Mouse (Mus musculus): ENCODE results near the gene Cebpg. TPM values are rescaled to one million over a fixed set of nuclear protein-coding genes. Genes with fewer than 3 reads are reported as not detected.

The Cebpg gene
- polyA plus RNA-seq, 1 experiment from 2014 or later, result 42.5 TPM

DNA sequence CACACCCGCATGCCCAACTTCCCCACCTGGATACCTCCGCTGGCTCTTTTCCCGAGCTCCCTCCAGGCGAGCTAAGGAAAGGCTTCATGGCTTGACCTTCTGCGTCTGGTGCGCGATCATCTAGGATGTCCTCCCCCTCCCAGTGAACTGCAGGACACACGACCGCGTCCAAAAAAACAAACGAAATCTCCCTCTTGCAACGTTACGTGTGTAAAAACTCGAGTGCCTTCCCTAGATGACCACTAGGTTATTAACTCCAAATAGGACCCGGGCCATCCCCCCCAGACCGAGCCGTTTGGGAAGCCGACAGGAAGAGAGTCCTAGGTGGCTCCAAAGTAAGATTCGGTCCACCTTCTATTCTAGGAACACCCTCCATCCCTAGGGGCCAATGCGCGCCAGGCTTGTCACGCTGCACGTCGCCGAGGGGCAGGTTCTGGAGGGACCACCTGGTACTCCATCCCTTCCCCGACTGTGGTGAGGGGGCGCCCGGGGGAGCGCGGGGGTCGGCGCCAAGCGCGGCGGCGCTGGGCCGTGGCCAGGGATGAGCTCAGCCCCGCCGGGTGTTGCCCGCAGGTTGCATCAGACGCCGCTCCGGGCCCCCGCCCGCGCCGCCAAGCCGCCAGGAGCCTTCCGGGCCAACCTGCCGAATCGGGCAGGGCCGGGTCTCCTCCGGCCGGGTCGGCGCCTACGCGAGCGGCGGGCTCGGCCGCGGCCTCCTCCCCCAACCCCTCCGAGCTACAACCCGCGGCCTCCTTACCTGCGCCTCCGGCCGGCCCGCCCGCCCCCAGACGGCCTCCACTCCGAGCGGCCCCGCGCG, 546 bp downstream of the Cebpg start:
- peaks cover under 1% of the 10 kb centered on the region; the same call in 1 of the 2 replicates for H3K36me3 ChIP-seq (ENCODE audit: control insufficient read depth, insufficient read depth, low read length)
- H3K27me3 ChIP-seq (replicated peaks; ENCODE audit: control insufficient read depth, insufficient read depth, low read length), result no peaks in the 10 kb centered on the region
- peak overlapping the region; percentile 90 for H3K4me3 ChIP-seq (ENCODE audit: low read depth, low read length)
- DNase-seq (ENCODE audit: low spot score), result peak; percentile 58
- WGBS, result 1% methylated on average over 54 of the region's 77 CpGs
- peak overlapping the region; percentile 90 for H3K27ac ChIP-seq (ENCODE audit: low read depth, low read length)
- H3K9me3 ChIP-seq (replicated peaks; ENCODE audit: control insufficient read depth, low read length), result no peaks in the 10 kb centered on the region
- peak overlapping the region; percentile 85 for H3K4me2 ChIP-seq (ENCODE audit: low read length)
- peak overlapping the region; percentile 92 for H3K9ac ChIP-seq (ENCODE audit: low read length)
- ATAC-seq, result peak; percentile 83
- H3K4me1 ChIP-seq (ENCODE audit: control insufficient read depth, insufficient read depth, low read length), result peaks cover 17% of the 10 kb centered on the region

DNA sequence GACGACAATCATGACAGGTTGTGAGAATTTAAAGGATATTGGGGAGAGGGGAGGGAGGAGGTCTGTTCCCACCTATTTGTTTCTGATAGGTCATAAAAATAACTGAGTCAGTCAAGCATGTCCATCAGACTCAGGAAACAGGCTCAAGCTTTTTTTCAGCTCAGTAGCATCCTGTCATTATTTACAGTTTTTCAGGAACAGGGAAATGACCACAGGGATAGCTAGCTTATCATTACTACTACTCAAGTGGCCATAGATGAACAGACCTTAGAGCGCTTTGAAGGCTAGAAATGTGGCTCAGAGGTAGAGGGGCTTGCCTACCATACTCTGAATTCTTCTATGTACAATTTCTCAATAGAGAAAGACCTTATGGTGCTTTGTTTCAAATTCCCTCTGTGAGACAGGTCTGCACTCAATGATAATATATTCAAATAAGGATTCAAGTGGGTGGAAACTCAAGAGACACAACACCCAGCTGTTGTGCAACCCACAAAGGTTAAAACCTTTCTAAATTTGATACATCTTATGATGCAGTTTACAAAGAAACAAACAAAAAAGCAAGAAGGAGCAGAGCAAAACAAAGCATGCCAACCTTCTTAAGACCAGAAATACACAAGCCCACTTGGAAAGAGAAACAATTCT, 1.3 kb downstream of the Cebpg start:
- no peak for DNase-seq (ENCODE audit: low spot score)
- peaks cover 17% of the 10 kb centered on the region for H3K4me1 ChIP-seq (ENCODE audit: control insufficient read depth, insufficient read depth, low read length)
- peak overlapping the region; percentile 92 for H3K9ac ChIP-seq (ENCODE audit: low read length)
- no peaks in the 10 kb centered on the region for H3K9me3 ChIP-seq (replicated peaks; ENCODE audit: control insufficient read depth, low read length)
- ATAC-seq, result no peak
- H3K36me3 ChIP-seq (ENCODE audit: control insufficient read depth, insufficient read depth, low read length), result peaks cover 8% of the 10 kb centered on the region
- peak overlapping the region; percentile 90; the same call in 1 of the 2 replicates for H3K27ac ChIP-seq (ENCODE audit: low read depth, low read length)
- H3K4me2 ChIP-seq (ENCODE audit: low read length), result peak overlapping the region; percentile 85
- H3K4me3 ChIP-seq (ENCODE audit: low read depth, low read length), result peak overlapping the region; percentile 90
- 51% methylated on average over 2 of the region's 2 CpGs for WGBS
- no peaks in the 10 kb centered on the region for H3K27me3 ChIP-seq (replicated peaks; ENCODE audit: control insufficient read depth, insufficient read depth, low read length)

GRCm38 (mm10) chr7:35054286-35054685, 2.1 kb downstream of the Cebpg start:
- Histone ChIP-seq H3K36me3 (ENCODE audit: control insufficient read depth, insufficient read depth, low read length) (peaks cover 13% of the 10 kb centered on the region), H3K9ac (ENCODE audit: low read length) (no peak overlapping the region), H3K4me3 (ENCODE audit: low read depth, low read length) (no peak overlapping the region), H3K4me1 (ENCODE audit: control insufficient read depth, insufficient read depth, low read length) (peaks cover 17% of the 10 kb centered on the region), H3K27me3 (replicated peaks; ENCODE audit: control insufficient read depth, insufficient read depth, low read length) (no peaks in the 10 kb centered on the region), H3K27ac (ENCODE audit: low read depth, low read length) (no peak overlapping the region), H3K4me2 (ENCODE audit: low read length) (peak overlapping the region; percentile 85), H3K9me3 (replicated peaks; ENCODE audit: control insufficient read depth, low read length) (no peaks in the 10 kb centered on the region)
- 79% methylated on average over 1 of the region's 1 CpGs for WGBS
- ATAC-seq, result no peak
- no peak for DNase-seq (ENCODE audit: low spot score)

- H3K4me2 ChIP-seq (ENCODE audit: low read length), result no peak overlapping the region
- 78% methylated on average over 3 of the region's 3 CpGs for WGBS
- H3K4me3 ChIP-seq (ENCODE audit: low read depth, low read length), result no peak overlapping the region
- no peaks in the 10 kb centered on the region for H3K27me3 ChIP-seq (replicated peaks; ENCODE audit: control insufficient read depth, insufficient read depth, low read length)
- H3K36me3 ChIP-seq (ENCODE audit: control insufficient read depth, insufficient read depth, low read length), result peaks cover 19% of the 10 kb centered on the region
- no peak for ATAC-seq
- H3K27ac ChIP-seq (ENCODE audit: low read depth, low read length), result no peak overlapping the region
- H3K9ac ChIP-seq (ENCODE audit: low read length), result no peak overlapping the region
- peaks cover 17% of the 10 kb centered on the region for H3K4me1 ChIP-seq (ENCODE audit: control insufficient read depth, insufficient read depth, low read length)
- no peak for DNase-seq (ENCODE audit: low spot score)
- no peaks in the 10 kb centered on the region for H3K9me3 ChIP-seq (replicated peaks; ENCODE audit: control insufficient read depth, low read length)
Measured at GRCm38 (mm10) chr7:35053161-35053560, 3.2 kb downstream of the Cebpg start.

DNA sequence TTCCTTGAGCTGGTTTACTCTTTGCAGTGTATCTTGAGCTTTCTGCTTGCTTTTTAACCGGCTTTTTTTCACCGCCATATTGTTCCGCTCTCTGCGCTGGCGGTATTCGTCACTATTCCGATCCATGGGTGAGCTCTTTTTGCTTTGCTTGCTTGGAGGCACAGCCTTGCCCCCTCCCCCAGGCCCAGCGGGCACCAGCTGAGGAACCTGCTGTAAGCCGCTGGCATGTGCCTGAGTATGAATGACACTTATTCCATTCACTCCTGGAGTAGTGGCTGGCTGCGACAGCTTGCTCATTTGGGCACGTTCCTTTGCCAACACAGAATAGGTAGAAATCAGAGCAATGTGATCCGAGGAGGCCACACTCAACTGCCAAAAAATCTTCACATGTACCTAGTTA, 5.8 kb downstream of the Cebpg start:
- Histone ChIP-seq H3K9me3 (replicated peaks; ENCODE audit: control insufficient read depth, low read length) (no peaks in the 10 kb centered on the region), H3K9ac (ENCODE audit: low read length) (no peak overlapping the region), H3K4me2 (ENCODE audit: low read length) (no peak overlapping the region), H3K27me3 (replicated peaks; ENCODE audit: control insufficient read depth, insufficient read depth, low read length) (no peaks in the 10 kb centered on the region), H3K36me3 (ENCODE audit: control insufficient read depth, insufficient read depth, low read length) (peaks cover 42% of the 10 kb centered on the region), H3K27ac (ENCODE audit: low read depth, low read length) (no peak overlapping the region), H3K4me3 (ENCODE audit: low read depth, low read length) (no peak overlapping the region), H3K4me1 (ENCODE audit: control insufficient read depth, insufficient read depth, low read length) (peaks cover 12% of the 10 kb centered on the region)
- DNase-seq (ENCODE audit: low spot score) (no peak), ATAC-seq (no peak)
- 84% methylated on average over 12 of the region's 12 CpGs for whole genome bisulfite sequencing

GRCm38 (mm10) chr7:35046091-35046490, 10.3 kb downstream of the Cebpg start:
- no peaks in the 10 kb centered on the region for H3K27me3 ChIP-seq (replicated peaks; ENCODE audit: control insufficient read depth, insufficient read depth, low read length)
- no peaks in the 10 kb centered on the region for H3K9me3 ChIP-seq (replicated peaks; ENCODE audit: control insufficient read depth, low read length)
- no peak overlapping the region for H3K4me3 ChIP-seq (ENCODE audit: low read depth, low read length)
- ATAC-seq (no peak), DNase-seq (ENCODE audit: low spot score) (no peak)
- peaks cover 79% of the 10 kb centered on the region for H3K36me3 ChIP-seq (ENCODE audit: control insufficient read depth, insufficient read depth, low read length)
- H3K9ac ChIP-seq (ENCODE audit: low read length), result no peak overlapping the region
- no peak overlapping the region for H3K27ac ChIP-seq (ENCODE audit: low read depth, low read length)
- 95% methylated on average over 4 of the region's 4 CpGs for WGBS
- no peak overlapping the region for H3K4me2 ChIP-seq (ENCODE audit: low read length)
- H3K4me1 ChIP-seq (ENCODE audit: control insufficient read depth, insufficient read depth, low read length), result no peaks in the 10 kb centered on the region

GRCm38 (mm10) chr7:35044719-35045118, 11.7 kb downstream of the Cebpg start:
- H3K27ac ChIP-seq (ENCODE audit: low read depth, low read length), result no peak overlapping the region
- H3K4me3 ChIP-seq (ENCODE audit: low read depth, low read length), result no peak overlapping the region
- H3K27me3 ChIP-seq (replicated peaks; ENCODE audit: control insufficient read depth, insufficient read depth, low read length), result no peaks in the 10 kb centered on the region
- DNase-seq (ENCODE audit: low spot score), result no peak
- 84% methylated on average over 2 of the region's 2 CpGs for WGBS
- H3K9ac ChIP-seq (ENCODE audit: low read length), result no peak overlapping the region
- H3K36me3 ChIP-seq (ENCODE audit: control insufficient read depth, insufficient read depth, low read length), result peaks cover 67% of the 10 kb centered on the region
- no peaks in the 10 kb centered on the region for H3K4me1 ChIP-seq (ENCODE audit: control insufficient read depth, insufficient read depth, low read length)
- ATAC-seq, result no peak
- H3K9me3 ChIP-seq (replicated peaks; ENCODE audit: control insufficient read depth, low read length), result no peaks in the 10 kb centered on the region
- no peak overlapping the region for H3K4me2 ChIP-seq (ENCODE audit: low read length)

GRCm38 (mm10) chr7:35043266-35043817, 13.0 kb downstream of the Cebpg start:
- Histone ChIP-seq H3K27ac (ENCODE audit: low read depth, low read length) (no peak overlapping the region), H3K4me1 (ENCODE audit: control insufficient read depth, insufficient read depth, low read length) (no peaks in the 10 kb centered on the region), H3K4me3 (ENCODE audit: low read depth, low read length) (no peak overlapping the region), H3K36me3 (ENCODE audit: control insufficient read depth, insufficient read depth, low read length) (peaks cover 61% of the 10 kb centered on the region), H3K9me3 (replicated peaks; ENCODE audit: control insufficient read depth, low read length) (no peaks in the 10 kb centered on the region), H3K4me2 (ENCODE audit: low read length) (no peak overlapping the region), H3K9ac (ENCODE audit: low read length) (no peak overlapping the region), H3K27me3 (replicated peaks; ENCODE audit: control insufficient read depth, insufficient read depth, low read length) (no peaks in the 10 kb centered on the region)
- 93% methylated on average over 10 of the region's 10 CpGs for WGBS
- no peak for DNase-seq (ENCODE audit: low spot score)
- no peak for ATAC-seq

DNA sequence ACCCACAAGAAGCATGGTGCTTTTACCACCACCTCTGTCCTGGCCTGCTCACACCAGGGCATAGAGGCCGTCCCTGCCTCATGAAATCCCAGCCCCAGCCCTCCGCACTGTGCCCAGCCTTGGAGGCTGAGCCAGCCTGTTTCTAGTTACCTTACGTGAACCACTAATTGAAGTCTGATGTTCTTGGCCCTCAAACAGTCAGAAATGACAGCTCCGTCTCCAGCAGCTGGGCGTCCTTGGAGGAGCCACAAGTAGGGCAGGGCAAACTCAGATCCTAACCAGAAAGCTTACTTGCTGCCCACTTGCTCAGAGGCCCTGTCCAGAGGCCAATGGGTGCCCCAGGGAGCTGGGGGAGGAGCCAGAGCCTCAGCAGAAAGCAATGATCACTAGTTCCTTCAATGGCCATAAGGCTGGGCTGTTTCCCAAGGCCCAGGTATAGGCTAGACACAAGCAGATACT, 13.6 kb downstream of the Cebpg start:
- no peak for ATAC-seq
- Histone ChIP-seq H3K9ac (ENCODE audit: low read length) (no peak overlapping the region), H3K27ac (ENCODE audit: low read depth, low read length) (no peak overlapping the region)

More for the DNA sequence above, 13.6 kb downstream of the Cebpg start:
- no peak for DNase-seq (ENCODE audit: low spot score)
- 88% methylated on average over 5 of the region's 5 CpGs for WGBS
- Histone ChIP-seq H3K4me1 (ENCODE audit: control insufficient read depth, insufficient read depth, low read length) (no peaks in the 10 kb centered on the region), H3K4me2 (ENCODE audit: low read length) (no peak overlapping the region), H3K36me3 (ENCODE audit: control insufficient read depth, insufficient read depth, low read length) (peaks cover 57% of the 10 kb centered on the region), H3K27me3 (replicated peaks; ENCODE audit: control insufficient read depth, insufficient read depth, low read length) (no peaks in the 10 kb centered on the region), H3K9me3 (replicated peaks; ENCODE audit: control insufficient read depth, low read length) (no peaks in the 10 kb centered on the region), H3K4me3 (ENCODE audit: low read depth, low read length) (no peak overlapping the region)

Measured in forebrain, embryonic 14.5 days (tissue).